Mouse (Mus musculus): ENCODE measurements at regions not wholly inside any gene's neighbourhood (a gene's known extent, or its start where the extent isn't known, plus 50 kb on each side); places are given as distances from the start of the nearest gene placed in this dataset.

- no peaks in the 10 kb centered on the region for H3K27me3 ChIP-seq (ENCODE audit: control insufficient read depth, insufficient read depth, low read length)
- H3K4me3 ChIP-seq (replicated peaks; ENCODE audit: insufficient read depth, low read depth, low read length) = no peak overlapping the region
- DNase-seq = no peak
- 49% methylated on average over 7 of the region's 7 CpGs for WGBS
- peaks cover 3% of the 10 kb centered on the region for H3K4me1 ChIP-seq (ENCODE audit: control insufficient read depth, insufficient read depth, low read length)
- TF ChIP-seq POLR2A (IDR thresholded peaks at IDR 0.05; ENCODE audit: borderline replicate concordance, insufficient read depth, low read length) (no peak), CTCF (IDR thresholded peaks at IDR 0.05; ENCODE audit: borderline replicate concordance, insufficient read depth, low read depth, low read length) (no peak)
- no peak overlapping the region for H3K27ac ChIP-seq (ENCODE audit: insufficient read depth, low read length)
Measured at GRCm38 (mm10) chr7:117734994-117735698, 354.4 kb downstream of the Xylt1 start.

- H3K4me3 ChIP-seq (replicated peaks; ENCODE audit: insufficient read depth, low read depth, low read length) = no peak overlapping the region
- 83% methylated on average over 4 of the region's 4 CpGs for WGBS
- no peak overlapping the region for H3K27ac ChIP-seq (ENCODE audit: insufficient read depth, low read length)
- no peaks in the 10 kb centered on the region for H3K27me3 ChIP-seq (ENCODE audit: control insufficient read depth, insufficient read depth, low read length)
- H3K4me1 ChIP-seq (ENCODE audit: control insufficient read depth, insufficient read depth, low read length) = no peaks in the 10 kb centered on the region
- TF ChIP-seq CTCF (IDR thresholded peaks at IDR 0.05; ENCODE audit: borderline replicate concordance, insufficient read depth, low read depth, low read length) (no peak), POLR2A (IDR thresholded peaks at IDR 0.05; ENCODE audit: borderline replicate concordance, insufficient read depth, low read length) (no peak)
- DNase-seq = no peak
Measured at GRCm38 (mm10) chr7:117729067-117729466, 348.3 kb downstream of the Xylt1 start.
